Mouse (Mus musculus): ENCODE results near the gene Cldnd1. TPM values are rescaled to one million over a fixed set of nuclear protein-coding genes. Genes with fewer than 3 reads are reported as not detected.

Gene Cldnd1
- polyA plus RNA-seq, 1 experiment: 47.0 TPM

- Histone ChIP-seq H3K4me1 (ENCODE audit: control insufficient read depth, insufficient read depth, low read length) (peaks cover 5% of the 10 kb centered on the region), H3K36me3 (ENCODE audit: control insufficient read depth, insufficient read depth, low read length) (no peaks in the 10 kb centered on the region), H3K27me3 (replicated peaks; ENCODE audit: control insufficient read depth, insufficient read depth, low read length) (no peaks in the 10 kb centered on the region), H3K27ac (ENCODE audit: insufficient read depth, low read depth, low read length) (no peak overlapping the region), H3K4me3 (ENCODE audit: insufficient read depth, low read depth, low read length) (no peak overlapping the region)
- DNase-seq: no peak
- TF ChIP-seq CTCF (conservative IDR thresholded peaks at IDR 0.05; ENCODE audit: insufficient read depth, insufficient read length, low read depth, low read length) (no peak), POLR2A (IDR thresholded peaks at IDR 0.05; ENCODE audit: low read depth, low read length) (no peak)
- 71% methylated on average over 6 of the region's 6 CpGs for WGBS
Measured at GRCm38 (mm10) chr16:58700174-58700573, 27.5 kb upstream of the Cldnd1 start.

- Histone ChIP-seq H3K4me1 (ENCODE audit: control insufficient read depth, insufficient read depth, low read length) (peaks cover 5% of the 10 kb centered on the region), H3K36me3 (ENCODE audit: control insufficient read depth, insufficient read depth, low read length) (no peaks in the 10 kb centered on the region), H3K27ac (ENCODE audit: insufficient read depth, low read depth, low read length) (no peak overlapping the region), H3K27me3 (replicated peaks; ENCODE audit: control insufficient read depth, insufficient read depth, low read length) (no peaks in the 10 kb centered on the region), H3K4me3 (ENCODE audit: insufficient read depth, low read depth, low read length) (no peak overlapping the region)
- no peak for DNase-seq
- WGBS: 80% methylated on average over 12 of the region's 12 CpGs
- TF ChIP-seq POLR2A (IDR thresholded peaks at IDR 0.05; ENCODE audit: low read depth, low read length) (no peak), CTCF (conservative IDR thresholded peaks at IDR 0.05; ENCODE audit: insufficient read depth, insufficient read length, low read depth, low read length) (no peak)
Measured at GRCm38 (mm10) chr16:58700816-58701424, 26.8 kb upstream of the Cldnd1 start.

GRCm38 (mm10) chr16:58701779-58702178, 25.9 kb upstream of the Cldnd1 start:
- H3K4me1 ChIP-seq (ENCODE audit: control insufficient read depth, insufficient read depth, low read length): peaks cover 5% of the 10 kb centered on the region
- no peak overlapping the region for H3K4me3 ChIP-seq (ENCODE audit: insufficient read depth, low read depth, low read length)
- WGBS: 40% methylated on average over 6 of the region's 6 CpGs
- TF ChIP-seq POLR2A (IDR thresholded peaks at IDR 0.05; ENCODE audit: low read depth, low read length) (no peak), CTCF (conservative IDR thresholded peaks at IDR 0.05; ENCODE audit: insufficient read depth, insufficient read length, low read depth, low read length) (no peak)
- H3K27me3 ChIP-seq (replicated peaks; ENCODE audit: control insufficient read depth, insufficient read depth, low read length): no peaks in the 10 kb centered on the region
- peak; percentile 10 for DNase-seq
- H3K27ac ChIP-seq (ENCODE audit: insufficient read depth, low read depth, low read length): no peak overlapping the region
- no peaks in the 10 kb centered on the region for H3K36me3 ChIP-seq (ENCODE audit: control insufficient read depth, insufficient read depth, low read length)

- peaks cover 5% of the 10 kb centered on the region for H3K4me1 ChIP-seq (ENCODE audit: control insufficient read depth, insufficient read depth, low read length)
- no peak overlapping the region for H3K4me3 ChIP-seq (ENCODE audit: insufficient read depth, low read depth, low read length)
- H3K27ac ChIP-seq (ENCODE audit: insufficient read depth, low read depth, low read length): no peak overlapping the region
- DNase-seq: no peak
- WGBS: 65% methylated on average over 10 of the region's 10 CpGs
- TF ChIP-seq CTCF (conservative IDR thresholded peaks at IDR 0.05; ENCODE audit: insufficient read depth, insufficient read length, low read depth, low read length): no peak
- TF ChIP-seq POLR2A (IDR thresholded peaks at IDR 0.05; ENCODE audit: low read depth, low read length): no peak
- no peaks in the 10 kb centered on the region for H3K36me3 ChIP-seq (ENCODE audit: control insufficient read depth, insufficient read depth, low read length)
- no peaks in the 10 kb centered on the region for H3K27me3 ChIP-seq (replicated peaks; ENCODE audit: control insufficient read depth, insufficient read depth, low read length)
Measured at GRCm38 (mm10) chr16:58702329-58702932, 25.3 kb upstream of the Cldnd1 start.

GRCm38 (mm10) chr16:58703382-58704124, 24.2 kb upstream of the Cldnd1 start:
- WGBS: 20% methylated on average over 10 of the region's 10 CpGs
- no peaks in the 10 kb centered on the region for H3K36me3 ChIP-seq (ENCODE audit: control insufficient read depth, insufficient read depth, low read length)
- DNase-seq: peak; percentile 72
- H3K27me3 ChIP-seq (replicated peaks; ENCODE audit: control insufficient read depth, insufficient read depth, low read length): no peaks in the 10 kb centered on the region
- no peak for TF ChIP-seq CTCF (conservative IDR thresholded peaks at IDR 0.05; ENCODE audit: insufficient read depth, insufficient read length, low read depth, low read length)
- no peak overlapping the region for H3K4me3 ChIP-seq (ENCODE audit: insufficient read depth, low read depth, low read length)
- H3K4me1 ChIP-seq (ENCODE audit: control insufficient read depth, insufficient read depth, low read length): peaks cover 5% of the 10 kb centered on the region
- H3K27ac ChIP-seq (ENCODE audit: insufficient read depth, low read depth, low read length): 0 out of 2 replicates have a peak overlapping the region, but pooled peaks have one; percentile 45

GRCm38 (mm10) chr16:58704999-58705398, 22.7 kb upstream of the Cldnd1 start:
- Histone ChIP-seq H3K36me3 (ENCODE audit: control insufficient read depth, insufficient read depth, low read length) (no peaks in the 10 kb centered on the region), H3K4me3 (ENCODE audit: insufficient read depth, low read depth, low read length) (no peak overlapping the region), H3K4me1 (ENCODE audit: control insufficient read depth, insufficient read depth, low read length) (peaks cover 5% of the 10 kb centered on the region), H3K27me3 (replicated peaks; ENCODE audit: control insufficient read depth, insufficient read depth, low read length) (no peaks in the 10 kb centered on the region), H3K27ac (ENCODE audit: insufficient read depth, low read depth, low read length) (no peak overlapping the region)
- no peak for TF ChIP-seq CTCF (conservative IDR thresholded peaks at IDR 0.05; ENCODE audit: insufficient read depth, insufficient read length, low read depth, low read length)
- TF ChIP-seq POLR2A (IDR thresholded peaks at IDR 0.05; ENCODE audit: low read depth, low read length): no peak
- DNase-seq: no peak

- no peaks in the 10 kb centered on the region for H3K27me3 ChIP-seq (replicated peaks; ENCODE audit: control insufficient read depth, insufficient read depth, low read length)
- DNase-seq: no peak
- TF ChIP-seq CTCF (conservative IDR thresholded peaks at IDR 0.05; ENCODE audit: insufficient read depth, insufficient read length, low read depth, low read length): no peak
- no peak for TF ChIP-seq POLR2A (IDR thresholded peaks at IDR 0.05; ENCODE audit: low read depth, low read length)
Measured at GRCm38 (mm10) chr16:58707276-58707905, 20.3 kb upstream of the Cldnd1 start.

More at GRCm38 (mm10) chr16:58707276-58707905, 20.3 kb upstream of the Cldnd1 start:
- Histone ChIP-seq H3K27ac (ENCODE audit: insufficient read depth, low read depth, low read length) (no peak overlapping the region), H3K36me3 (ENCODE audit: control insufficient read depth, insufficient read depth, low read length) (no peaks in the 10 kb centered on the region), H3K4me1 (ENCODE audit: control insufficient read depth, insufficient read depth, low read length) (peaks cover 5% of the 10 kb centered on the region), H3K4me3 (ENCODE audit: insufficient read depth, low read depth, low read length) (no peak overlapping the region)
- 82% methylated on average over 4 of the region's 4 CpGs for WGBS
